Mouse (Mus musculus): ENCODE data around the gene Slc10a6. TPM values are rescaled to one million over a fixed set of nuclear protein-coding genes. Genes with fewer than 3 reads are reported as not detected.
A peak's percentile ranks its signal among the peaks of the same experiment; 100 is the strongest.

The Slc10a6 gene
- polyA plus RNA-seq (2016; fragmentation: Nextera tagmentation; extraction: Ambion mirVana), result not detected in 2 replicates

- WGBS, result 85% methylated on average over 17 of the region's 17 CpGs
- Histone ChIP-seq H3K27ac (no peak within 1 kb of the TSS), H3K4me1 (no peaks in the 10 kb centered on the region), H3K4me3 (no peak within 1 kb of the TSS), H3K9me3 (no peaks in the 10 kb centered on the region), H3K36me3 (replicated peaks) (no peaks in the 10 kb centered on the region), H3K27me3 (ENCODE audit: poor library complexity, severe bottlenecking) (no peaks in the 10 kb centered on the region)
- DNase-seq (ENCODE audit: extremely low spot score, low spot score), result no peak
These were observed at the start of gene Slc10a6 for GRCm38 (mm10) chr5:103629111-103629764. Gene Slc10a6 (minus strand): TSS chr5:103629403.

DNA sequence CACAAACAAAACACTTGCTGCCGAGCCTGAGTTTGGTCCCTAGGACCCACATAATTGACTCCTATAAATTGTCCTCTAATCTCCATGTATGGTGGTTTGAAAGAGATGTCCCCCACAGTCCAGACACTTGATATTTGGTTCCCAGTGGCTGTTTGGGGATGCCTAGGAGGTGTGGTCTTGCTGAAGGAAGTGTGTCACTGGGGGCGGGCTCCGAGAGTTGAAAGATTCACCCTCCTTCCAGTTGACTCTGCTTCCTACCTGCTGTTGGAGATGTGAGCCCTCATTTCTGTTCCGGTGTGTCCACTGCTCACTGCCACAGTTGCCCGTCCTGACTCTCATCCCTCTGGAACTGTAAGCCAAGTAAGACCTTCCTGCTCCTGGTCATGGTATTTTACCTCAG lies 49.8 kb upstream of the Slc10a6 start:
- no peak overlapping the region for H3K27ac ChIP-seq
- H3K4me1 ChIP-seq, result no peaks in the 10 kb centered on the region
- DNase-seq (ENCODE audit: extremely low spot score, low spot score), result no peak
- no peaks in the 10 kb centered on the region for H3K9me3 ChIP-seq
- no peak overlapping the region for H3K4me3 ChIP-seq
- H3K27me3 ChIP-seq (ENCODE audit: poor library complexity, severe bottlenecking), result no peaks in the 10 kb centered on the region
- no peaks in the 10 kb centered on the region for H3K36me3 ChIP-seq (replicated peaks)
- 96% methylated on average over 5 of the region's 5 CpGs for WGBS

GRCm38 (mm10) chr5:103677894-103678293 lies 48.7 kb upstream of the Slc10a6 start:
- no peaks in the 10 kb centered on the region for H3K36me3 ChIP-seq (replicated peaks)
- H3K4me3 ChIP-seq, result no peak overlapping the region
- 85% methylated on average over 6 of the region's 6 CpGs for WGBS
- H3K27me3 ChIP-seq (ENCODE audit: poor library complexity, severe bottlenecking), result no peaks in the 10 kb centered on the region
- DNase-seq (ENCODE audit: extremely low spot score, low spot score), result no peak
- H3K9me3 ChIP-seq, result no peaks in the 10 kb centered on the region
- H3K27ac ChIP-seq, result no peak overlapping the region
- no peaks in the 10 kb centered on the region for H3K4me1 ChIP-seq

DNA sequence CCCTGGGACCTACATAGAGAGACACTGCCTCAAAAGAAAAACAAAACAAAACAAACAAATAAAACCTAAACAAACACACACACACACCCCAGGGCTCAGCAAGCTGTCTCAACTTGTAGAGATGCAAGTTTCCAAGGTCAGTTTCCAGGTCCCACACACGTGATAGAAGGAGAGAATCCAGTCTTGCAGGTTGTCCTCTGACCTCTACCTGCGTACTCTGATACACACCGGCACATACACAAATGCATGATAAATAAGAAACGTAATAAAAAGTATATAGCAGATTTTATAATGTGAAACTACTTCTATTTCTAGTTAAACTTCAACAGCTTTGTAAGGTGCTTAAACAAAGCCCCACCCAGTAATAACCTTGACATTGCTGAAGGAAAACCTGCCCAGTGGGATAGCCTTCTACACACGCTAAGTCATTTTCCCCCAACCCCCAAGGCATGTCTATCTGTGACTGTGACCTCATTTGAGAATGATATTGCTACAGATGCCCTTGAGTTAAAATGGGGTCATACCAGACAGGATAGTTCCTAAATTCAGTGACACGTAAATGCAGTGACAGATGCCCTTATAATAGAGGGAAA lies 47.2 kb upstream of the Slc10a6 start:
- 87% methylated on average over 6 of the region's 6 CpGs for WGBS
- Histone ChIP-seq H3K27me3 (ENCODE audit: poor library complexity, severe bottlenecking) (no peaks in the 10 kb centered on the region), H3K27ac (no peak overlapping the region), H3K9me3 (no peaks in the 10 kb centered on the region), H3K4me1 (no peaks in the 10 kb centered on the region), H3K36me3 (replicated peaks) (no peaks in the 10 kb centered on the region), H3K4me3 (no peak overlapping the region)
- DNase-seq (ENCODE audit: extremely low spot score, low spot score), result no peak

GRCm38 (mm10) chr5:103674482-103674881 lies 45.3 kb upstream of the Slc10a6 start:
- 66% methylated on average over 6 of the region's 6 CpGs for WGBS
- no peak overlapping the region for H3K4me3 ChIP-seq
- peaks cover 8% of the 10 kb centered on the region for H3K4me1 ChIP-seq
- H3K27me3 ChIP-seq (ENCODE audit: poor library complexity, severe bottlenecking), result no peaks in the 10 kb centered on the region
- no peak for DNase-seq (ENCODE audit: extremely low spot score, low spot score)
- H3K36me3 ChIP-seq (replicated peaks), result no peaks in the 10 kb centered on the region
- H3K9me3 ChIP-seq, result no peaks in the 10 kb centered on the region
- no peak overlapping the region for H3K27ac ChIP-seq

DNA sequence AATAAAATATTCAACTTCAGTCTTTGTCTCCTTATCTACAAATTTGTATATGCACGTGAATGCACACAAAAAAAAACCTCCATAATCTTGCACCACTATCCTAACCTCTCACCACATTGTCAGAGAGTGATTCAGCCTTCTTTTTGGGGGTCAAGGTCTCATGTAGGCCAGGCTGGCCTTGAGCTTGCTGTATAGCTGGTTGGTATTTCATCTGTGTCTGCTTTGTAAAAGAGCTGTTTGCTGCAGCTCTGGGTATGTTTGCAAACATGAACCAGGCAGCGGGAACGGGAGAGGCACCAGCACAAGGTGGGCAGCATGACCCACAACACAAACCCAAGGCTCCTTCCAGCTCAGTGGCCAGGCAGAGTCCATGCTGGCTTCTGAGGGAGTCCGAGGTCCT lies 44.4 kb upstream of the Slc10a6 start:
- Histone ChIP-seq H3K36me3 (replicated peaks) (no peaks in the 10 kb centered on the region), H3K27ac (no peak overlapping the region), H3K9me3 (no peaks in the 10 kb centered on the region), H3K4me3 (no peak overlapping the region), H3K4me1 (peaks cover 8% of the 10 kb centered on the region), H3K27me3 (ENCODE audit: poor library complexity, severe bottlenecking) (no peaks in the 10 kb centered on the region)
- 85% methylated on average over 4 of the region's 4 CpGs for WGBS
- DNase-seq (ENCODE audit: extremely low spot score, low spot score), result no peak

DNA sequence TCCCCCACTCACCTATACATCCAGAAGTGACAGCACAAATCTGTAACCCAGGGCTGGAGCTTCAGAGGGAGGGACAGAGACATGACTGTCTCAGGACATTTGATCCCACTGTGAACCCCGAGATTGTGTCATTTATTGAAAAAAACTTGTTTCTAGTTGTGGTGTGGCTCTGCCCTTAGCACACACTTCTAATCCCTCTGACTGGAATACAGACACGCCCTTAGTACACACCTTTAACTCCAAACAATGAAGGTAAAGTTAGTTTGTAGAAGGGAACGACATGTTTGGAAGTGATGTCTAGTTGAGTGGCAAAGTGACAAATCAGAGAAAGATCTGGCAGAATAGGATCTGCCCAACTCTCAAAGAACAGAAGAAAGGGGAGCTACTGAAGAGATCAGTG lies 42.7 kb upstream of the Slc10a6 start:
- Histone ChIP-seq H3K27ac (no peak overlapping the region), H3K9me3 (no peaks in the 10 kb centered on the region), H3K36me3 (replicated peaks) (no peaks in the 10 kb centered on the region), H3K27me3 (ENCODE audit: poor library complexity, severe bottlenecking) (no peaks in the 10 kb centered on the region), H3K4me3 (no peak overlapping the region), H3K4me1 (peaks cover 8% of the 10 kb centered on the region)
- no peak for DNase-seq (ENCODE audit: extremely low spot score, low spot score)
- WGBS, result 66% methylated on average over 3 of the region's 3 CpGs

GRCm38 (mm10) chr5:103665876-103666275 lies 36.7 kb upstream of the Slc10a6 start:
- Histone ChIP-seq H3K36me3 (replicated peaks) (no peaks in the 10 kb centered on the region), H3K4me1 (peaks cover 8% of the 10 kb centered on the region), H3K27ac (no peak overlapping the region), H3K27me3 (ENCODE audit: poor library complexity, severe bottlenecking) (0 out of 2 replicates have a peak, but pooled peaks cover 3% of the 10 kb centered on the region), H3K9me3 (no peaks in the 10 kb centered on the region), H3K4me3 (no peak overlapping the region)
- 86% methylated on average over 2 of the region's 2 CpGs for WGBS
- DNase-seq (ENCODE audit: extremely low spot score, low spot score), result no peak

DNA sequence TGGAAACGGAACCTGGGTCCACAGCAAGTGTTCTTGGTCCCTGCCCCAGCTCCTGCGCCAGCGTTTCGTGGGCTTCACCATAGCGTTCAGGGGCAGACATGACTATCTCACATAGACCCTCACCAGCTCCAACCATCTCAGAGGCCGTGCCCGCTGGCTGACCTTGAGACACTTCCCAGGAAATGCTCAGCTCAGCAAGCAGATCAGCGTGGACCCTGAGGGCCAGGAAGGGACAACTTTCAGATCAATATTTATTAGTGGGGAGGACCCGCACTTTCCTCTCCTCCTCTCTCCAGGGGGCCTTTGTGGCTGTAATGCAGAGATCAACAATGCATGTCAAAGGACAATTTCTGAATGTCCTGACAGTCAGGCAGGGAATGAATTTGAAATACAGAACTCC lies 35.7 kb upstream of the Slc10a6 start:
- Histone ChIP-seq H3K4me1 (peaks cover 4% of the 10 kb centered on the region; the same call in 1 of the 2 replicates), H3K27me3 (ENCODE audit: poor library complexity, severe bottlenecking) (0 out of 2 replicates have a peak, but pooled peaks cover 8% of the 10 kb centered on the region), H3K36me3 (replicated peaks) (no peaks in the 10 kb centered on the region), H3K4me3 (no peak overlapping the region), H3K9me3 (no peaks in the 10 kb centered on the region), H3K27ac (no peak overlapping the region)
- 79% methylated on average over 9 of the region's 9 CpGs for WGBS
- no peak for DNase-seq (ENCODE audit: extremely low spot score, low spot score)

- peaks cover 30% of the 10 kb centered on the region for H3K27me3 ChIP-seq (ENCODE audit: poor library complexity, severe bottlenecking)
These were observed 30.4 kb upstream of the Slc10a6 start for GRCm38 (mm10) chr5:103659571-103659970.

GRCm38 (mm10) chr5:103658921-103659320 lies 29.7 kb upstream of the Slc10a6 start:
- DNase-seq (ENCODE audit: extremely low spot score, low spot score), result no peak
- 74% methylated on average over 5 of the region's 5 CpGs for WGBS
- Histone ChIP-seq H3K9me3 (no peaks in the 10 kb centered on the region), H3K4me3 (no peak overlapping the region), H3K27ac (no peak overlapping the region), H3K4me1 (peaks cover 6% of the 10 kb centered on the region), H3K27me3 (ENCODE audit: poor library complexity, severe bottlenecking) (peaks cover 30% of the 10 kb centered on the region), H3K36me3 (replicated peaks) (no peaks in the 10 kb centered on the region)

More at GRCm38 (mm10) chr5:103659571-103659970, 30.4 kb upstream of the Slc10a6 start:
- WGBS, result 50% methylated on average over 3 of the region's 3 CpGs
- DNase-seq (ENCODE audit: extremely low spot score, low spot score), result no peak
- no peak overlapping the region for H3K4me3 ChIP-seq
- H3K4me1 ChIP-seq, result peaks cover 6% of the 10 kb centered on the region
- no peak overlapping the region for H3K27ac ChIP-seq
- H3K36me3 ChIP-seq (replicated peaks), result no peaks in the 10 kb centered on the region
- no peaks in the 10 kb centered on the region for H3K9me3 ChIP-seq

- H3K4me3 ChIP-seq, result peak within 1 kb of the TSS; percentile 80
- H3K27me3 ChIP-seq (ENCODE audit: poor library complexity, severe bottlenecking), result peaks cover 24% of the 10 kb centered on the region
- no peaks in the 10 kb centered on the region for H3K36me3 ChIP-seq (replicated peaks)
- peak within 1 kb of the TSS; percentile 86 for H3K27ac ChIP-seq
- H3K9me3 ChIP-seq, result no peaks in the 10 kb centered on the region
- DNase-seq (ENCODE audit: extremely low spot score, low spot score), result peak; percentile 75
- H3K4me1 ChIP-seq, result peaks cover 6% of the 10 kb centered on the region
- 1% methylated on average over 56 of the region's 56 CpGs for WGBS
These were observed 26.3 kb upstream of the Slc10a6 start, which contains the start of gene 1700016H13Rik for GRCm38 (mm10) chr5:103655346-103656118. Gene 1700016H13Rik (minus strand): TSS chr5:103656010.

DNA sequence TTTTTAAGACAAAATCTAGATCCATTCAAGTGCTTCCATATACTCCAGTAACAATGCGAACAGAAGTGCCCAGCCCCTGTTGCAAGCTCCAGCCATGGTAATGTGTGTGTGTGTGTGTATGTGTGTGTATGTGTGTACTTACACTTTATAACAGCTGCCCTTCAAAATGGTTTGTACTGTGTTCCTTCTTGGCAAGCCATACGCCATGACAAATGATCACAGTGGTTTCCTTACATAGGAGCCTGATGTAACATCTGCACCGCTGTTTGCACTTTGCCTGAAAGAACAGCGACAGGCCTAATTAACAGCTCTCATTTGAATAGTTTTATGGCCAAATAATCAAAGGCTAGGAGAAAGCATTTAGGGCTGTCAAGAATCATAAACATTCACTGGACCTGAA lies 25.6 kb upstream of the Slc10a6 start:
- H3K27me3 ChIP-seq (ENCODE audit: poor library complexity, severe bottlenecking), result peaks cover 22% of the 10 kb centered on the region
- peak overlapping the region; percentile 80 for H3K4me3 ChIP-seq
- no peaks in the 10 kb centered on the region for H3K36me3 ChIP-seq (replicated peaks)
- no peak for DNase-seq (ENCODE audit: extremely low spot score, low spot score)
- no peak overlapping the region; the same call in 1 of the 2 replicates for H3K27ac ChIP-seq
- 82% methylated on average over 4 of the region's 4 CpGs for WGBS
- H3K9me3 ChIP-seq, result no peaks in the 10 kb centered on the region
- peaks cover 6% of the 10 kb centered on the region for H3K4me1 ChIP-seq
